Mouse (Mus musculus): ENCODE data around the gene Ciita. TPM values are rescaled to one million over a fixed set of nuclear protein-coding genes. Genes with fewer than 3 reads are reported as not detected.

Gene Ciita
- under 1 TPM; 0.07 to 0.23 TPM for total RNA-seq (2021)

DNA sequence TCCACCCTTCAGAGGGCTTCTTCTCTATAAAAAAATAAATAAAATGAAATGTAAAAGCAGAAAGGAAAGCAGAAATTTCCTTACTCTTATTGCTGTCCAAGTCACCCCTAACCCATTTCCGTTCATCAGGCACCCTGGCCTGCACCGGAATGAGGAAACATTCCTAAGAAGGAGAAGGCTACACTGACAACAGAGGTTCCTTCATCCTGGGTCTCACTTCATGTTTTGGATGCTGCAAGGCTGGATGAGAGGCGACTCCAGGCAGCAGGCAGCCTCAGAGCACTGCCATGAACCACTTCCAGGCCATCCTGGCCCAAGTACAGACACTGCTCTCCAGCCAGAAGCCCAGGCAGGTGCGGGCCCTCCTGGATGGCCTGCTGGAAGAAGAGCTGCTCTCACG is at the start of gene Ciita:
Ciita (plus strand) TSS at position 203 of the 400 bp plus-strand sequence.
- no peak for DNase-seq (ENCODE audit: low spot score in 2 of 2)
- intact Hi-C loops (cut with DNase I) = loop anchor here (10.0 kb wide), 1 partner anchor 345 kb away; no protein-coding TSS in a partner anchor

DNA sequence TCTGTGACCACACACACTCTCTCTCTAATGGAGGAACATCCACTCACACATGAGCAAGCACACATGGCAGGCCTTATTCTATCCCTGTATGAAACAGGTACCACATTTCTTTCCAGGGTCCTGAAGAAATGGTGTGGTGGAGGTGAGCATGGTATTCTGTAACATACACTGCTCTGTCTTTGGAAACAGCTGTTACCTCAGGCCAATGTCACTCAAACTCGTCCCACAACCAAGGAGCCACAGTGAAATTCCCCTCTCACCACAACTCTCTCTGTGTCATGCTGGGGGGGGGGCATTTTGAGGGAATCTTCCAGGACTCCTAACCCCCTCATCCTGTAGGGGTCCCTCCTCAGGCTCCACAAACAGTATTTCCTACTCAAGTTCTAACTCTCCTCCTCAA is 47.9 kb upstream of the Ciita start:
- intact Hi-C loops (cut with DNase I) = no loop called here
- no peak for DNase-seq (ENCODE audit: low spot score in 2 of 2)

DNA sequence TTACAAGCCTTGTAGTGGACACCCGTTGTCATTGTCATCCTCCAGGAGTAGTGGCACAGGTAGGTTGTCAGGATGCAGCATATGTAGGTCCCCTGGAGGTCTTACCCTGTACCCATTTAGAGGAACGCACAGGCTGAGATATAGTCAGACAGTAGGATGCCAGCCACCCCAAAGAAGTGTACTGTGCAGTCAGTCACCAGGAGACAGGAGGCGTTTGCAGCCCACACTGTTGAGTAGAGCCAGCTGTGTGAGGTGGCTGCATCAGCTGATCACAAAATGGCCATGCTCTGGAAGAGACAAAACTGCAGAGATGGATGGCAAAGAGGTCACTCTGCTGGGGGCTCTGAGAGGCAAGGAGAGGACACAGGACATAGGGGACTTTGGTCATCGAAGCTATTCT is 47.5 kb upstream of the Ciita start:
- intact Hi-C loops (cut with DNase I) = no loop called here
- DNase-seq (ENCODE audit: low spot score in 2 of 2) = peak in 1 of 2 experiments; percentile 54

DNA sequence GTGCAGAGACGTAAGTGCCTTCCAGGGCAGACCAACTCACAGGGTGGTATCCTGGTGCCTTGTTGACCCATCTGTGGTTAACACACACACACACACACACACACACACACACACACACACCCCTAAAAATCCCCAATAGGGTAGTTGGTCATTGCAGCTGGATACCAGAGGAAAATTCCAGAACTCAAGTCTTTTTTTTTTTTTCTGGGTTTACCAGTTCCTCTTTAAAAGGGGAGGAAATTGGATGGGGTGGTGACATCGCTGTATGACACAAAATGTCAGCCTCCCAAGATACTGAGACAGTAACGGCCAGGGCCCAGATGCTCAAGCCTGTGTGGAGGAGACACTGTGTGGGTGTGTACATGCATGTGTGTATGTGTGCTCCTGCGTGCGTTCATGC is 46.5 kb upstream of the Ciita start:
- DNase-seq (ENCODE audit: low spot score in 2 of 2) = no peak
- intact Hi-C loops (cut with DNase I) = no loop called here

DNA sequence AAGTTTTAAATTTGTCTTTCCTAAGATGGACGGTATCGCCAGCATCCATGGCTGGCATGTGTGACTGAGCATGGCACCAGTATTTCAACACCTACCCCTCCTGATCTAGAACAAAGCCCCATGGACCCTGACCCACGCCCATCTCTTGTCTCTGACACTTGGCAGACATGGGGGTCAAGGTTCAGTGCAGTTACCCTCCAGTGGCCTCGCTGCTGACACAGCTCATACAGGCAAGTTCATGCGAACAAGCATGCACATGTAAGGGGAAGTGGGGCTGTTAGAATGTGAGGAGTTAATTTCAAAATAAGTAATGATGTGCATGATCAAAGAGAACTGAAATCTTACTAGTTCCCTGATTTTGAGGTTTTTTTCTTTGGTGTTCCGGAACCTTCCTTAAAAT is 43.7 kb upstream of the Ciita start:
- DNase-seq (ENCODE audit: low spot score in 2 of 2) = no peak
- intact Hi-C loops (cut with DNase I) = no loop called here

DNA sequence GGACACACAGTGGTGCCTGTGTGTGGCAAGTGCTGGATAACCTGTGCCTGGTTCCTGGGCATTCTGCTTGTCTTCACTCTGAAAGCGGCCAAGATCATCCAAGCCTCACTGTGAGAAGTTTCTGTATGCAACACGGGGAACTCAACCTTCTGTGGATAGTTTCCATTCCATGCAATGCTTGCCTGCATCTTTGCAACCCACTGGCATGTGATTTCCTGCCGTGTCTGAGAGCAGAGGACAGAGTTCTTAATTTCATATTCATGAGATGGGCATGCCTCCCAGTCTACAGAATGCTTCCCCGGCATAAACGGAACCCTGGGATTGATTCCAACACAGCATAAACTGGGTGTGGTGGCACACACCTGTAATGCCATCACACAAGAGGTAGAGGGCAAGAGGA is 41.8 kb upstream of the Ciita start:
- intact Hi-C loops (cut with DNase I) = no loop called here
- DNase-seq (ENCODE audit: low spot score in 2 of 2) = no peak

DNA sequence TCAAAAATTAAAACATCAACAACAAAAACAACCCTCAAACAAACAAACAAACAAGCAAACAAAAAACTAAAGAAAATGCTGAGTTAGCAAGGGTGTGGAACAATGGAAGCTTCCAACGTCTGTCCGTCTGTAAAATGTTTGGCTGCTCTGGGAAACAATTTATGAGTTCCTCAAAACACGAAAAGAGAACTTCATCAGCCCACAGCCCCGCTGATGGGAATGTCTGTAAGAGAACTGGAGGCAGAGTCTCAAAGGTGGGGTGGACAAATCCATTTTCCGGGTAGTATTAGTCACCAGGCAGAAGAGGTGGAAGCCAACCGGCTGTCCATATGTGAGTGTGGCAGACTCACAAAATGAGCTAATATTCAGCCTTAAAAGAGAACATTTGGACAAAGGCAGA is 38.5 kb upstream of the Ciita start:
- no peak for DNase-seq (ENCODE audit: low spot score in 2 of 2)
- intact Hi-C loops (cut with DNase I) = no loop called here

DNA sequence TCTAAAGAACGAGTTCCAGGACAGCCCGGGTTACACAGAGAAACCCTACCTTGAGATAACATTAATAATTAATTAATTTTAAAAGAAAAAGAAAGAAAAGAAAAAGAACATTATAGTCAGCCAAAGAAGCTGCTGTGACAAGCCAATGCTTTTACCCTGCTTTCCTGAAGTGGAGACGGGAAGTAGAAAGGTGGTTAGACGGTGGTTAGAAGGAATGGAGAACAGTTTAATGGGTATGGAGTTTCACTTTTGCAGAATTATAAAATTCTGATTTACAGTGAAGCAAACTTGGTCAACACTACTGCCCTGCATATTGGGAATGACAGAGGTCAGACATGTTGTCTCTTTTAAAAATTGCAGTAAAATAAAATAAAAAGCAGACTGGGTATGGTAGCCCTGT is 38.1 kb upstream of the Ciita start:
- intact Hi-C loops (cut with DNase I) = no loop called here
- no peak for DNase-seq (ENCODE audit: low spot score in 2 of 2)

DNA sequence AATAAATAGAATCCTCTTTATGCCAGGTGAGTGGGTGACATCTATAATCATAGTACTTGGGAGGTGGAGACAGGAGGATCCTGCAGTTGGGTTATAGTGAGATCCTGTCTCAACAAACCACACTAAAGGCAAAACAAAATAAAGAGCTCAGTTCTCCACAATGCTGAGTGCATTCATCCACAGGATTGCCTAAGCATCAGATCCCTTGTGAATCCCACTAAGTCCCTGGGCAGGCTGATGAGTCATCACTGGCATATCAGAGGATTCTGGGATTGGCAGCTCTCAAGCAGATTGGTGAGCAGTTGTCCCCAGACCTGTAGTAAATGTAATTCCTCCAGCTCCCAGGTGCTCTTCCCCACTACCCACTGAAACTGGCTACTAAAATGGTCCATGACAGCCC is 36.1 kb upstream of the Ciita start:
- DNase-seq (ENCODE audit: low spot score in 2 of 2) = peak in 1 of 2 experiments; percentile 54

DNA sequence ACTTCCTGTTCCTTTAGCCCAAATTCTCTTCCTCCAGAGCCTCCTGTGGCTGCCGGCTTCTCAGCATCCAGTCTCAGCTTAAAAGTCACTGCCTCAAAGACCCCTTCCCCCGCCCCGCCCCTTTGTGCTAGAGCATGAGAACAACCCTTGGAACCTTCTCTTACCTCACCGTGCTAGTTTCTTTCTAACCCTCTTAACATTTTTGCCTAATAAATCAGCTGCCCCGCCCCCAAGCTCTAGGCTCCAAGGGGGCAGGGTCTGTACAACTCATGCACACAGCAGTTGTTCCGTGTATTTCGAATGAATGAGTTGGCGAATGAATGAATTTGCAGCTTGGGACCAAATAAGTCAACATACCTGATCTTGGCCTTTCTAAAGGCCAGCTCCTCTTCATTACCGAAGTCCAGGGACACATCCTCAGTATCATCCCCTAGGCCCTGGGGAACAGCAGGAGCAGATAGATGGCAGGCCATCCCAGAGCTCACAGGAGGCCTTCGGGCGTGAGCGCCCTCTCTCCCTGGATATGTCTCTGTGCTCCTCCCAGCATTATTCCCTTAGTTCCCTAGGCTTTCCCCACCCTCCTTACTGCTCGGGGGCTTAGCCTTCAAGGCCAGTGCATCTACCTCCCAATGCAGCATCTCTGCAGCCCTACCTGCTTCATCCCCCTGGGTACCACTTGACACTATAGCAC is 33.1 kb upstream of the Ciita start:
- no peak for DNase-seq (ENCODE audit: low spot score in 2 of 2)
- intact Hi-C loops (cut with DNase I) = no loop called here

More for the DNA sequence above, 36.1 kb upstream of the Ciita start:
- intact Hi-C loops (cut with DNase I) = no loop called here

DNA sequence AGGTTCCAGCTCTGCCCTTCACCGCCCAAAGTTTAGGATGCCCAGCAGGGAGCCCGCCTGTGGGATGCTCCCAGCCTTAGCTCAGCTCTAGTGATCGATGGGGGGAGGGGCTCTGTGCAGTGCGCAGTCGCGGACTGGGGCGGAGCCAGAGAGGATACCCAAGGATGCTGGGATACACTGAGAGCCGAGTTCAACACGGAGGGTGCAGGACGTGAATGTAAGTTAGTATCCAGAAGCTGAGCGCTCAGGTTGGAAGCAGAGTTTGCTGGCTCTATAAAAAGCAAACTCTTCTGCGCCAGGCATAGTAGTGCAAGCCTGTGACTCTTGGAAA is 32.6 kb upstream of the Ciita start, which contains the start of gene Tvp23a:
Tvp23a (minus strand) TSS at position 99 of the 331 bp plus-strand sequence.
- DNase-seq (ENCODE audit: low spot score in 2 of 2) = peak; percentile 85 to 95
- intact Hi-C loops (cut with DNase I) = no loop called here

DNA sequence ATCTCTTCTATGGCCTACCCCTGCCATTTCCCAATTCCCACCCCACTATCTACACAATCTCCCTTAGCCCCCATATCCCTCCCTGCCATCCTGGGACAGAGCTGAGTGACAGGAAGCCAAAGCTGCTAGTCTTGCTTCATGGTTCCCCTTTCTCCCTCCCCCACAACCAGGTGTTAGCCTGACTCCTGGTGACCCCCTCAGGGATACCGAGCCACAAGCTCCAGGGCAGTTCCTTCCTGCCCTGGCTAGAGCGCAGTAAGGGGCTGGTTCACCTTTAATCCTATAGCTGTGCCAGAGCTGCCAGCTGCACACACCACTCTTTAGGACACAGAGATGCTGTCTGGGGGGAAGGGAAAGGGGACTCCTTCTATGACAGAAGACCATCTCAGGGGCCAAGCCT is 32.1 kb upstream of the Ciita start:
- intact Hi-C loops (cut with DNase I) = no loop called here
- no peak for DNase-seq (ENCODE audit: low spot score in 2 of 2)

DNA sequence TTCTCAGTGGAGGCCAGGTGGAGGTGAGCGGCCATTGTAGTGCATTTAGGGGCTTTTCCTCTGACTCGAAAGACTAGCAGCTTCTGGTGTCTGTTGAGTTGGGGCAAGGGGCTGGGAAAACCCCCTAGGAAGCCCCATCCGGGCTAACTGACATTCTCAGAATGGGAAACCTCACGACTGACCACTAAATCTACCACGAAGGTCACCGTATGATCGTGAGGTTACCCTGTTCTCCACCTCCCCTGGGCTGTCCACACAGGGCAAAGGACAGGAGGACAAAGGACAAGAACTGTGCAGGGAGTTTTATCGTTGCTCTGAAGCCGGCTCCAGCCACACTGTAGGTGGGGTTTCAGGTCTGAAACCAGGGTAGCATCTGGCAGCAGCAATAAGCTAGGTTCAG is 30.9 kb upstream of the Ciita start:
- DNase-seq (ENCODE audit: low spot score in 2 of 2) = no peak
- intact Hi-C loops (cut with DNase I) = no loop called here

DNA sequence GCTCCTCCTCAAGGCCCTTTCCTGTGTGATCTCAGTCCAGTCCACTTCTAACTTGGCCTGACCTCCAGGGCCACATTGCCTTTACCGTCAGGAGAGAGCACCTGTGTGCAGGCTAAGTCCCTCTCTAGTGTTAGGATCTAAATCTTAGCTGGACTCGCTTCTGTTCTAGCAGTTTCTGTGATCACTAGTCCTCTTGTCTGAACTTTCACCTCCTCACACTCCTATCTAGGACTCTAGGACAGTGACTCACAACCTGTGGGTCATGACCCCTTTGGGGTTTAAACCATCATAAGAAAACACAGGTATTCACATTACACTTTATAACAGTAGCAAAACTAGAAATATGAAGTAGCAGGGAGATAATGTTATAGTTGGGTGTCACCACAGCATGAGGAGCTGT is 28.0 kb upstream of the Ciita start:
- intact Hi-C loops (cut with DNase I) = no loop called here
- DNase-seq (ENCODE audit: low spot score in 2 of 2) = no peak

DNA sequence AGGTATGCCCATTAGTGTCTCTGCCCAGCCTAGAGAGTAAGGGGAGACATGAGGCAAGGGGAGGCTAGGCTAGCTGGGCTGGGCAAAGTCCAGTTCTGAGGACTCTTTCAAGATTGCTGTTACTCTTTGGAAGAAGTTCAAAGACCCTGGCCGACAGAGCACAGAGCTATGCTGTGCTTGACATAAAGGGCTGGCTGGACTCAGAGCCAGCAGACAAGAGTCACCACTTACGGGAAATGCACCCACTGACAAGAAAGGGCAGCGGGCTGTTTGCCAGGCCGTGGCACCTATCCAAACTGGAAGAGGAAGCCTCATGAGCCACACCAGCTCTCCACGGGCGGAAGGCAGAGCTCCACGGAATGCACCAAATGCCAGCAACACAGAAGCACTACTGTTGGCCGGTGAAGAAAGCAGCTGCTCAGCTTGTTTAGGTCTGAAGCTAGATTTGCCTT is 27.4 kb upstream of the Ciita start:
- DNase-seq (ENCODE audit: low spot score in 2 of 2) = peak; percentile 65 to 79
- intact Hi-C loops (cut with DNase I) = no loop called here

DNA sequence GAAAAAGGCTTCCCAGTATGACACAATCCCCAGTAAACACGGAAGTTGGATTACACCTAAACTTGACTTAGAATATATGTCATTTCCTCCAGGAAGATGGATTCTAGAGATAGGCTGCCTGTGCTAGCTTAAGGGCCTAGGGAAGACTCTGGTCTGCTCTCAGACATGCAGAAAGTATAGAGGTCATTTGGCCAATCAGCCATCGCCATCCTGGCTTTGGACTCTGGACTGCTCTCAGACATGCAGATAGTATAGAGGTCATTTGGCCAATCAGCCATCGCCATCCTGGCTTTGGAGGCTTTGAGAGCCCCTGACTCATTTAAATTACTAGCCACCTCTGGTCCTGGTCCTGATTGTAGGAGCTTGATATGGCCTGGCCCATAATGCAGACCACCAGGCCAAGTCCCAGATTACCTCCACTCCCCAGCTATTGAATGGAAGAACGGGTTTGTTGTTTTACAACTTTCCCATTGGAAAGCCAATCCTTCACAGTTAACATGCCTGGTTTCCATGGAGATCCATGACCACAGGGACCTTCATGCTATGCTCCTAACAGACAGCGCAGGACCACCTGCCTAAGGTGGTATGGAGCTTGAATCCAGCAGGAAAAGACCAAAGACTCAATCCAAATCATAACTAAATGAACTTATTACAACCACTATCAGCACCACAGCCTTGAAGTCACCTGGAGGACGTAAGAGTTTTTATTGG is 25.8 kb upstream of the Ciita start:
- no peak for DNase-seq (ENCODE audit: low spot score in 2 of 2)
- intact Hi-C loops (cut with DNase I) = no loop called here

DNA sequence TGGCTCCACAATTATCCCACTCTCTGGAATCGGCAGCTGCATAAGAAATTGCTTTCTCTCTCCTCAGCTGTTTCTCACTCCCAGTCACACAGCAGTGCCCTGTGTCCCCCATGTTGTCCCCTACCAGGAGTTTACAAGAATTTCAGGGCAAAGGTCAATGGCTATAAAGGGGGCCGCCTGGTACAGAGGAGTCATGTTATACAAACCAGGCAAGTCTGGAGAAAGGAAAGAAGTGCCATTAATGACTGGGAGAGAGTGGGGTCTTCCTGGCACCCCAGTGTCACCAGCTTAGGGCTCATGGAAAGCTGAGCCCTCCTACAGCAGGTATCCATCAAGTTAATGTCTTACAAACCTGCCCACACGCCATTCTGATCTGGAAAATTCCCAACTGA is 25.3 kb upstream of the Ciita start:
- intact Hi-C loops (cut with DNase I) = no loop called here
- no peak for DNase-seq (ENCODE audit: low spot score in 2 of 2)

DNA sequence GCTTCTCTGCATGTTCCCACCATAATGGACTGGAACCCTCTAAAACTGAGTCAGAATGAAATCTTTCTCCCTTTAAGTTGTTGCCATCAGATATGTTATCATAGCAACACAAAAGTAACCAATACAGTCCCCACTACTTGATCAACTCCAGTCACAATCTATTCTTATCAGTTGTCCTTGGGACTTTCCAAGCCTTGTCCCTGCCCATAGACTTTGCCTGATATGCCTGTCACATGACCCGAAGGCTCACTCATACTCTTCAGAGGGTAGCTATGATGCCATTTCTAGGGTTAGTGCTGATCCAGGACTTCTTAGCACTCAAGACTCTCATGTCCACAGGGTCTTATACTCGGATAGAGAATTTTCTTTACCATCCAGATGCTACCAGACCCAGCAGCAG is 19.7 kb upstream of the Ciita start:
- no peak for DNase-seq (ENCODE audit: low spot score in 2 of 2)
- intact Hi-C loops (cut with DNase I) = no loop called here

DNA sequence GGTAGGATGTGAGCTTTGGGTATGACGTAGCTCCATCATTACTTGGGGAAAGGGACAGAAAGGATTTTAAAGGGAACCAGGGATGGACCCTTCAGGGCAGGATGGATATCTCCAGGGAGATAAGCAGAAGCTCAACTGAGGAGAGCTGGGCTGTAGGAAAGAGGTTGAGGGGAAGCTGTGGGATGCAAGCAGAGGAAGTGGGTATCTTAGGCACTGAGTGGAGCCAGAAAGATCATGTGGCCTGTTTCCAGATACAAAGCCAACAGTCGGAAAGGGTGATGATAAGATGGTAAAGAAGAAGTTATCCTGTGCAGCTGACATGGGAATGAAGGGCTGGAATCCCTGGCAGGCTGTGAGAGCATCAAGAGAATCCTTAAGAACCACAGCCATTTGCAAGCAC is 18.7 kb upstream of the Ciita start:
- intact Hi-C loops (cut with DNase I) = no loop called here
- no peak for DNase-seq (ENCODE audit: low spot score in 2 of 2)

DNA sequence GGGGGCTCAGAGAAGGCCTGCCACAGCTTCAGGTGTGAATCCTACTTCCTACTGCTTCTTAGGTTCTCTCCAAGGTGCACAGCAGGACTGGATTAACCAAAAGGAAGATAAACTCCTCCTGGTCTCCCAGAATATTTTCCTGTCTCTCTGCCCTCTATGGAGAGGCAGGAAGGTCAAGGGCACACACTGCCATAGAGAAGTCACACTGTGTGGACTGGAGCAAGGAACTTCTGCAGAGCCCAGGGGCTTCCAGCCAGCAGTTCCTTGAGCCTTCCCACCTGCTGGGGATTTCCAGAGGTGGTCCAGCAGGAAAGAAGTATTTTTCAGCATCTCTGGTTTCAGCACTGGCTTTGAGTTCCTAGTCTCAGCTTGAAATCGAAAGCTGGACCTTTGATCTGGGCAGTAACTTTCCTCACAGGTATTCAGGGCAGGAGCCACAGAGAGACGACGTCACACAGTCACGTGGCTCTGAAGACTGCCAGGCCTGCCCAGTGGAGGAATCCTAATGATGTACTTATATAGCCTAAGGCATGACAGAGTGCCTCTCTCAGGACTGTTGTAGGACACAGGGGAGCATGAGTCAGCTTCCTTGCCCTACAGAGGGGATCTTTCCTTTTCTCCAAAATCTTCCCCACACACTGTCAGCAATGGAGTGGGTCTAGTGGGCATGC is 14.7 kb upstream of the Ciita start:
- intact Hi-C loops (cut with DNase I) = no loop called here
- DNase-seq (ENCODE audit: low spot score in 2 of 2) = no peak

All from left cerebral cortex, postnatal 25 days (tissue).